Mouse (Mus musculus): ENCODE data around the gene Atp6v0a4.

DNA sequence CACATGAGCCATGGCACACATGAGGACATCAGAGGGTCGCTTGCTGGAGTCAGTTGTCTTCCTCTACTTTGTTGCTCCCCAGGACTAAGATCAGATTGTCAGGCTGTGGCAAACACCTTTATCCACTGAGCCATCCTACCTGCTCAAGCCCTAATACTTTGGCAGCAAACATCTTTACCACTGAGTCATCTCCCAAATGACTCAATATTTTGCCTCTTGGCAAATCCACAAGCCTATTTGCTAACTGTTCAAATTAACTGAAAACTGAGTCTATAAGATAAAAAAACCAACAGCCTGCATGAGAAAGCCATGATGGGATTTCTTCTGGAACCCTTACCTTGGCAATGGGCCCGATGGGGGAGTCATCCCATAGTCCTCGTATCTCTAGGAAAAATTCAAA is 14.7 kb upstream of the Atp6v0a4 start:
- TF ChIP-seq CTCF (IDR thresholded peaks at IDR 0.05; ENCODE audit: insufficient read depth, low read length) (no peak), POLR2A (IDR thresholded peaks at IDR 0.05; ENCODE audit: borderline replicate concordance, extremely low read depth, low read depth, low read length) (no peak)

Data from lung, adult 2 months (tissue).